24 mouse cellular contexts compared by ENCODE assay signal in the genomic region with DNA sequence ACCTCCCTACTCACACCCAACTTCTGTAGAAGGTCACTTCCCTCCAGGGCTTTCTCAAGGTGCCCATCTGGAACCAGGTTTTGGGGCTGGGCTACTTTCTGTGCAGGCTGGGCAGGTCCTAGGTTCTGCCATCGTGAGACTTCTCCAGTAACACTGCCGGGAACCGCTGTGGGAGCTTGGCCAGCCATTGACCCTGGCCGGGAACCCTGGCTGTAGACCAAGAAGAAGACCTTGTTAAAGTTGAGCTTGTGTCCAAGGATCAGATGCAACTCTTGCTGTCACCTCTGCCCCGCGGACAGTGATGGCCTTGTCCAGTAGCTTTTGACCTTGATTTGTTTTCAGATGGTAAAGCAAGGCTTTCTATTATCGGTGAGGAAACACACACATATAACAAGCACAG. TPM values are rescaled to one million over a fixed set of nuclear protein-coding genes. Genes with fewer than 3 reads are reported as not detected.
DNase-seq lines count a peak whose midpoint lies in the region; ATAC-seq lines count a peak whose summit lies in the region.
"Had no signal": no experiment of that assay in that cellular context is flagged by ENCODE, and none has a peak within 500 bp of the region (broad histone marks: within the 10 kb centered on the region; RNA-seq: fewer than 3 reads in every experiment).

No protein-coding gene starts in this region.

- ATAC-seq in frontal cortex, adult (ENCODE audit: low TSS enrichment), result no peak
- ATAC-seq: forebrain, embryonic 16.5 days had no signal

- peak; percentile 69 for DNase-seq in ovary, postnatal 36 days (ENCODE audit: low spot score)
- no peak for DNase-seq in ovary, postnatal 14 days (ENCODE audit: low spot score)
- peak; percentile 82 for DNase-seq in adrenal gland, postnatal 10 days
- peak; percentile 63 for DNase-seq in testis, postnatal 10 days (ENCODE audit: low spot score)
- no peak for DNase-seq in urinary bladder, adult 2 months (ENCODE audit: low spot score)
- DNase-seq: cerebellum, adult 11-12 months; cerebellum, adult 9-10 months; cerebellum, postnatal 25 days; heart, adult 18-20 months; heart, postnatal 10 days; heart, postnatal 4 days had no signal

RNA-seq across cellular contexts. Expression of a gene that starts 5.9 kb away (rescaled TPM):
- total RNA-seq in adrenal gland, postnatal 10 days (2021), result 1 to 10 TPM; 2.8 to 3.9 TPM
- polyA plus RNA-seq in urinary bladder, adult 2 months (2012; rRNA removed), result 0.06 TPM in 1 of 2 replicates, not detected in the other
- total RNA-seq: gastrocnemius, adult 18-20 months; gastrocnemius, postnatal 36 days; heart, adult 18-20 months; heart, postnatal 10 days; heart, postnatal 4 days; hindbrain, postnatal 0 days had no signal
- polyA plus RNA-seq: cortical plate, adult 2 months; embryonic facial prominence, embryonic 12.5 days; forebrain, embryonic 12.5 days; forebrain, embryonic 16.5 days; heart, embryonic 14.5 days; hindbrain, embryonic 13.5 days; hindbrain, postnatal 0 days had no signal

RNA-seq across cellular contexts. Expression of a gene that starts 19.5 kb away (rescaled TPM):
- 10 to 100 TPM; 11.2 to 14.4 TPM for total RNA-seq in adrenal gland, postnatal 10 days (2021)
- polyA plus RNA-seq in urinary bladder, adult 2 months (2012; rRNA removed), result 7.3 and 7.9 TPM in 2 replicates

RNA-seq across cellular contexts. Expression of a gene that starts 24.5 kb away (rescaled TPM):
- total RNA-seq in adrenal gland, postnatal 10 days (2021), result not detected
- not detected in 2 replicates for polyA plus RNA-seq in urinary bladder, adult 2 months (2012; rRNA removed)
- total RNA-seq: ES-E14; gastrocnemius, adult 18-20 months; gastrocnemius, postnatal 36 days; heart, adult 18-20 months; heart, postnatal 10 days; heart, postnatal 4 days; hindbrain, postnatal 0 days had no signal
- polyA plus RNA-seq: cortical plate, adult 2 months; embryonic facial prominence, embryonic 12.5 days; forebrain, embryonic 12.5 days; heart, embryonic 10.5 days; hindbrain, embryonic 13.5 days; hindbrain, postnatal 0 days had no signal

RNA-seq across cellular contexts. Expression of a gene that starts 31.6 kb away (rescaled TPM):
- not detected for total RNA-seq in adrenal gland, postnatal 10 days (2021)
- 0.06 TPM in 2 replicates for polyA plus RNA-seq in urinary bladder, adult 2 months (2012; rRNA removed)
- total RNA-seq: gastrocnemius, adult 18-20 months; gastrocnemius, postnatal 36 days; heart, adult 18-20 months had no signal
- polyA plus RNA-seq: intestine, embryonic 14.5 days had no signal

RNA-seq across cellular contexts. Expression of a gene that starts 48.1 kb away (rescaled TPM):
- not detected for total RNA-seq in adrenal gland, postnatal 10 days (2021)
- polyA plus RNA-seq in urinary bladder, adult 2 months (2012; rRNA removed), result 0.56 and 1.4 TPM in 2 replicates
- total RNA-seq: gastrocnemius, adult 18-20 months; gastrocnemius, postnatal 36 days; heart, adult 18-20 months; heart, postnatal 10 days; heart, postnatal 4 days had no signal
- polyA plus RNA-seq: cortical plate, adult 2 months; forebrain, embryonic 12.5 days; heart, embryonic 10.5 days; heart, embryonic 14.5 days; hindbrain, embryonic 13.5 days; intestine, embryonic 14.5 days had no signal

Comparison
In these comparisons a context has a peak if more than half of its experiments do, and no peak if none do; other contexts are left out.
1. DNase-seq: peak in ovary, postnatal 36 days (single experiment), adrenal gland, postnatal 10 days (single experiment) and testis, postnatal 10 days (single experiment); none in ovary, postnatal 14 days (single experiment) and urinary bladder, adult 2 months (single experiment).